Mouse (Mus musculus) G1E (cell line): Measurements from ENCODE around the gene Prrg2.

Experiments used
- CTCF ChIP-seq: IDR thresholded peaks from 2 replicates; pipeline ENCODE4 v1.5.1; 2012; ENCODE audit warnings: low read depth, low read length, inconsistent platforms, mixed read lengths
- GATA1 ChIP-seq: IDR thresholded peaks from 2 replicates; pipeline ENCODE4 v1.6.1; 2012; ENCODE audit warnings: borderline replicate concordance, low read length, inconsistent platforms, mixed read lengths
- POLR2AphosphoS5 ChIP-seq: IDR thresholded peaks from 2 replicates; pipeline ENCODE4 v1.6.1; 2012; ENCODE audit warnings: low read depth, low read length, inconsistent platforms; ENCODE audit not compliant: insufficient replicate concordance

DNA sequence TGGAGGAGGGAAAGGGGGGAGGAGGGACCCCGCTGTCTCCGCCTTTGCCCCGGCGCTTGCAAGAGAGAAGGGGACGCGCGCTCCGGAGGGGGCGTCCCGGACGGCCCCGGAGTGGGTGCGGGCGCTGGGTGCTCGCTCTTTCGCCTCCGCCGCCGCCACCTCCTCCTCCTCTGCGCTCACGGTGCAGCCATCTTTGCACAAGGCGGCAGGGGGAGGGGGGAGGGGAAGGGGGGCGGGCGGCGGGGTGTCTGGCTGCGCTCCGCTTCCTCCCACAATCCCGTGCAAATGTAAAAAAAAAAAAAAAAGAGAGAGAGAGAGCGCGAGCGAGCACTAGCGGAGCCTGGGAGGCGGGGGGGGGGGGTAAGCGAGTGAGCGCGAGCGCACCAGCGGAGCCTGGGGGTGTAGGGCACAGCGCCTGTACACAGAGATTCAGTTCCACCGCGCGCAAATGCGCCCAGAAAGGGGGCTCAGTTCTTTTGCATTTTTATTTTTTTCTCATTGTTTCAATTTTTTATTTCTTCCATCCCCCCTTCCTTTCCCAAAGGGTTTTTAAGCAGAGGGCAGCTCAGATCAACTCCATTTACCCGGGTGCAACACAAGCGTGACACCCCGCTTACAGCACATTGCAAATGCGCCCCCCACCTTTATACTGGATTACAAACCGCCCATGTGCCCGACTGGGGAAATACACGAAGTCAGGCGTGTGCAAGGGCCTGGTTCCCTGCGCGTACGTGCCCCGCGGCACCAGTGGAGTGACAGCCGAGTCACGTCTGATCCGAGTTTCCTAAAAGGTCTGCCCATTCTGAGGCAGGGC is 9.2 kb downstream of the Prrg2 start:
- TF ChIP-seq CTCF (no peak), GATA1 (no peak), POLR2AphosphoS5 (no peak)
